ENCODE assay signal across 21 mouse cellular contexts in the genomic region with DNA sequence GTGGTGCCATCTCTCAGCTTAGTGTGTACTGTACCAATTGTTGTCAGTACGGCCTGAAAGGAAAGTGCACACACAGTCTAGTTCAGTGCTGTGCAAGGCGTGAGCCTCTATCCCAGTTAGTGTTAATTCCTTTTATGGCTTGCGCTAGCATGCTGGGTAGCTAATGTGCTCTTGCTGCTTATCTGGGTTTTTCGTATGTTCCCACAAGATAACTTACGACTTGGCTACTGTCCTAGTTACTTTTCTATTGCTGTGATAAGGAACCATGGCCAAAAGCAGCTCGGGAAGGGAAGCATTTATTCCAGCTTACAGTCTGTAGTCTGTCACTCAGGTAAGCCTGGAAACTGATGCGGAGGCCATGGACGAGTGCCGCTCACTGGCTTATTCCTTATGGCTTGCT. TPM values are rescaled to one million over a fixed set of nuclear protein-coding genes. Genes with fewer than 3 reads are reported as not detected.
DNase-seq lines count a peak whose midpoint lies in the region; ATAC-seq and TF ChIP-seq lines count a peak whose summit lies in the region.
"Had no signal": no experiment of that assay in that cellular context is flagged by ENCODE, and none has a peak within 500 bp of the region (broad histone marks: within the 10 kb centered on the region; RNA-seq: fewer than 3 reads in every experiment).

No protein-coding gene starts in this region.

- peak overlapping the region; percentile 44; the same call in 1 of the 2 replicates for H3K27ac ChIP-seq in heart, postnatal 0 days (ENCODE audit: low read depth)
- H3K27ac ChIP-seq in liver, embryonic 15.5 days (replicated peaks) = peak overlapping the region; percentile 82
- H3K27ac ChIP-seq: heart, adult 2 months; hindbrain, postnatal 0 days; midbrain, embryonic 12.5 days had no signal

- TF ChIP-seq EP300 in heart, postnatal 0 days (IDR thresholded peaks at IDR 0.05; ENCODE audit: low read depth) = no peak

- no peaks in the 10 kb centered on the region for H3K4me1 ChIP-seq in heart, postnatal 0 days (ENCODE audit: control insufficient read depth, insufficient read depth)
- H3K4me1 ChIP-seq in liver, embryonic 15.5 days (replicated peaks) = peaks cover 24% of the 10 kb centered on the region
- H3K4me1 ChIP-seq: midbrain, embryonic 12.5 days had no signal

- intact Hi-C loops in heart, postnatal 14 days (cut with DNase I) = no loop called here

- H3K9me3 ChIP-seq in heart, postnatal 0 days (replicated peaks; ENCODE audit: control insufficient read depth, low read length) = no peaks in the 10 kb centered on the region
- no peaks in the 10 kb centered on the region for H3K9me3 ChIP-seq in liver, embryonic 15.5 days (replicated peaks)
- H3K9me3 ChIP-seq: midbrain, embryonic 12.5 days had no signal

- H3K27me3 ChIP-seq in heart, postnatal 0 days (ENCODE audit: control insufficient read depth, insufficient read depth, low read length) = no peaks in the 10 kb centered on the region
- H3K27me3 ChIP-seq in liver, embryonic 15.5 days = no peaks in the 10 kb centered on the region
- H3K27me3 ChIP-seq: midbrain, embryonic 12.5 days had no signal

- WGBS in heart, postnatal 0 days = 28% methylated on average over 9 of the region's 9 CpGs
- WGBS in liver, embryonic 15.5 days (ENCODE audit: insufficient replicate concordance) = 35% methylated on average over 9 of the region's 9 CpGs

- peaks cover 79% of the 10 kb centered on the region for H3K36me3 ChIP-seq in heart, postnatal 0 days (replicated peaks; ENCODE audit: control insufficient read depth, insufficient read depth, low read length)
- peaks cover 96% of the 10 kb centered on the region for H3K36me3 ChIP-seq in liver, embryonic 15.5 days (replicated peaks)

- peak; percentile 64 for DNase-seq in heart, postnatal 0 days (ENCODE audit: low spot score)
- no peak for DNase-seq in heart, postnatal 14 days
- peak; percentile 94 for DNase-seq in MEL-GATA-1-ER (ENCODE audit: extremely low read depth, low read depth)
- no peak for DNase-seq in left cerebral cortex, adult 18-20 months (ENCODE audit: low spot score in 2 of 2)
- no peak for DNase-seq in adrenal gland, postnatal 14 days
- DNase-seq in ovary, postnatal 10 days (ENCODE audit: low spot score) = no peak
- DNase-seq: cerebellum, adult 9-10 months; embryo, embryonic 11 days; heart, adult 2 months; layer of hippocampus, adult 9-11 months; left cerebral cortex, postnatal 4 days; right cerebral cortex, postnatal 4 days; thymus, postnatal 25 days had no signal

- no peak overlapping the region for H3K4me3 ChIP-seq in heart, postnatal 0 days (ENCODE audit: low read depth, low read length)
- no peak overlapping the region; the same call in 1 of the 2 replicates for H3K4me3 ChIP-seq in liver, embryonic 15.5 days (replicated peaks)
- H3K4me3 ChIP-seq: heart, adult 2 months; midbrain, embryonic 12.5 days; myocyte had no signal

- ATAC-seq in heart, postnatal 0 days (ENCODE audit: insufficient read depth, low read depth) = peak; percentile 75
- ATAC-seq in common myeloid progenitor, adult 5-6 weeks (replicated peaks; ENCODE audit: low read depth, poor library complexity, severe bottlenecking) = peak; percentile 93
- peak; percentile 98 for ATAC-seq in liver, embryonic 15.5 days (ENCODE audit: insufficient read depth)
- ATAC-seq: activated CD4-positive, CD25-positive, alpha-beta regulatory T cell, adult 4 months; hindbrain, postnatal 0 days; lung, postnatal 0 days had no signal

- H3K9ac ChIP-seq in heart, postnatal 0 days (replicated peaks; ENCODE audit: low read depth, low read length) = 0 out of 2 replicates have a peak overlapping the region, but pooled peaks have one; percentile 27
- H3K9ac ChIP-seq in liver, embryonic 15.5 days = no peak overlapping the region
- H3K9ac ChIP-seq: midbrain, embryonic 12.5 days had no signal

- no peak overlapping the region for H3K4me2 ChIP-seq in heart, postnatal 0 days (ENCODE audit: low read depth, low read length)
- H3K4me2 ChIP-seq in liver, embryonic 15.5 days = peak overlapping the region; percentile 51
- H3K4me2 ChIP-seq: midbrain, embryonic 12.5 days had no signal

- TF ChIP-seq CTCF in heart, postnatal 0 days (IDR thresholded peaks at IDR 0.05; ENCODE audit: low read depth) = no peak

RNA-seq across cellular contexts. Expression of gene Topbp1, which starts 21.4 kb away (rescaled TPM):
- 29.7 and 33.9 TPM in 2 replicates for total RNA-seq in heart, postnatal 0 days (2014; rRNA removed; ENCODE audit: low replicate concordance)
- polyA plus RNA-seq in heart, postnatal 0 days (2015; fragmentation: Nextera tagmentation; extraction: Ambion mirVana) = 14.2 and 15.0 TPM in 2 replicates
- 10 to 100 TPM; 12.8 to 17.6 TPM for total RNA-seq in heart, postnatal 14 days (2021)
- 193 and 242 TPM in 2 replicates for total RNA-seq in common myeloid progenitor, adult 5-6 weeks (2017)
- 35.1 and 38.2 TPM in 2 replicates for polyA plus RNA-seq in liver, embryonic 15.5 days (2015; fragmentation: Nextera tagmentation; extraction: Ambion mirVana)
- 10 to 100 TPM; 17.0 to 20.7 TPM for total RNA-seq in left cerebral cortex, adult 18-20 months (2021)
- 41.9 and 47.4 TPM in 2 replicates for total RNA-seq in adrenal gland, postnatal 14 days (2021)

RNA-seq across cellular contexts. Expression of gene 1300017J02Rik, which starts 21.6 kb away (rescaled TPM):
- total RNA-seq in heart, postnatal 0 days (2014; rRNA removed; ENCODE audit: low replicate concordance) = not detected in 2 replicates
- 1.3 and 1.4 TPM in 2 replicates for polyA plus RNA-seq in heart, postnatal 0 days (2015; fragmentation: Nextera tagmentation; extraction: Ambion mirVana)
- total RNA-seq in heart, postnatal 14 days (2021) = under 1 TPM; 0.34 to 0.45 TPM
- 3.7 and 4.2 TPM in 2 replicates for total RNA-seq in common myeloid progenitor, adult 5-6 weeks (2017)
- polyA plus RNA-seq in liver, embryonic 15.5 days (2015; fragmentation: Nextera tagmentation; extraction: Ambion mirVana) = 74.2 and 96.0 TPM in 2 replicates
- not detected for total RNA-seq in left cerebral cortex, adult 18-20 months (2021)
- 3.2 and 39.5 TPM in 2 replicates for total RNA-seq in adrenal gland, postnatal 14 days (2021)
- polyA plus RNA-seq: heart, adult 2 months; stomach, embryonic 14.5 days had no signal

RNA-seq across cellular contexts. Expression of gene Cdv3, which starts 39.2 kb away (rescaled TPM):
- total RNA-seq in heart, postnatal 0 days (2014; rRNA removed; ENCODE audit: low replicate concordance) = 81.1 and 152 TPM in 2 replicates
- 55.7 and 63.0 TPM in 2 replicates for polyA plus RNA-seq in heart, postnatal 0 days (2015; fragmentation: Nextera tagmentation; extraction: Ambion mirVana)
- total RNA-seq in heart, postnatal 14 days (2021) = 10 to 100 TPM; 85.5 to 99.8 TPM
- total RNA-seq in common myeloid progenitor, adult 5-6 weeks (2017) = 165 and 181 TPM in 2 replicates
- 42.4 and 45.4 TPM in 2 replicates for polyA plus RNA-seq in liver, embryonic 15.5 days (2015; fragmentation: Nextera tagmentation; extraction: Ambion mirVana)
- total RNA-seq in left cerebral cortex, adult 18-20 months (2021) = 10 to 100 TPM; 81.6 to 86.9 TPM
- total RNA-seq in adrenal gland, postnatal 14 days (2021) = 193 and 208 TPM in 2 replicates

Comparison
In these comparisons a context has a peak if more than half of its experiments do, and no peak if none do; other contexts are left out.
1. DNase-seq: peak in heart, postnatal 0 days (single experiment) and MEL-GATA-1-ER (single experiment); none in heart, postnatal 14 days (0 of 2), left cerebral cortex, adult 18-20 months (0 of 2), adrenal gland, postnatal 14 days (single experiment) and ovary, postnatal 10 days (single experiment).
2. Peak in every context shown above with its lines, with median percentiles within 50 percentile points of each other: ATAC-seq.